Mouse (Mus musculus): ENCODE data around the gene Tead3.

- TF ChIP-seq CTCF (IDR thresholded peaks at IDR 0.05) (no peak), POLR2A (IDR thresholded peaks at IDR 0.05; ENCODE audit: insufficient read depth, low read depth, low read length) (no peak), EP300 (IDR thresholded peaks at IDR 0.05; ENCODE audit: insufficient read depth, low read depth, low read length) (no peak)
Measured at GRCm38 (mm10) chr17:28394994-28395393, 44.4 kb upstream of the Tead3 start.
